Mouse (Mus musculus): ENCODE data around the gene Lonp1. TPM values are rescaled to one million over a fixed set of nuclear protein-coding genes. Genes with fewer than 3 reads are reported as not detected.

The Lonp1 gene
- polyA plus RNA-seq, 1 experiment from 2014 or later, result 36.3 TPM

- 88% methylated on average over 5 of the region's 5 CpGs for WGBS (ENCODE audit: insufficient replicate concordance)
- ATAC-seq (ENCODE audit: low read depth), result no peak
- Histone ChIP-seq H3K27me3 (ENCODE audit: control insufficient read depth, insufficient read depth, low read depth, low read length) (no peaks in the 10 kb centered on the region), H3K9me3 (replicated peaks; ENCODE audit: control insufficient read depth, low read length) (no peaks in the 10 kb centered on the region), H3K27ac (ENCODE audit: low read length) (no peak overlapping the region), H3K4me2 (ENCODE audit: low read depth, low read length) (no peak overlapping the region), H3K36me3 (ENCODE audit: control insufficient read depth, insufficient read depth) (peaks cover 93% of the 10 kb centered on the region), H3K9ac (ENCODE audit: low read depth, low read length) (no peak overlapping the region), H3K4me1 (ENCODE audit: control insufficient read depth, low read depth, low read length) (no peaks in the 10 kb centered on the region), H3K4me3 (ENCODE audit: low read depth, low read length) (no peak overlapping the region)
Observed at GRCm38 (mm10) chr17:56566918-56567317, 59.8 kb downstream of the Lonp1 start.

DNA sequence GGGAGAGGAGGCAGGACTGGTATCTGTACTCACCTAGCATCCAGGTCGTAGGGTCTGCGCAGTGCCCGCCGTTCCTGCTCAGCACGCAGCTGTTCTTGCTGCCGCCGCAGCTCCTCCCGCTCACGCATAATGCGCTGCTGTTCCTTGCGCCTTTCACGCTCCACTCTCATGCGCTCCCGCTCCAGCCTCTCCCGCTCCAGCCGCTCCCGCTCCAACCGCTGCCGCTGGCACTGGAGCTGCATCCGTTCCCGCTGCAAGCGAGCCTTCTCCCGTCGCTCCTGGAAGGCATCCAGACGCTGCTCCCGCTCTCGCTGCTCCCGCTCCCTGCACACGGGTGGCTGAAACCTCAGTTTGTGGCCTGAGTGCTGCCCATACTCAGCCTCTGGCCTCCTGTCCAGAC is 60.4 kb downstream of the Lonp1 start:
- no peaks in the 10 kb centered on the region for H3K4me1 ChIP-seq (ENCODE audit: control insufficient read depth, low read depth, low read length)
- no peak; the same call in 1 of the 2 replicates for ATAC-seq (ENCODE audit: low read depth)
- 95% methylated on average over 29 of the region's 29 CpGs for WGBS (ENCODE audit: insufficient replicate concordance)
- H3K27me3 ChIP-seq (ENCODE audit: control insufficient read depth, insufficient read depth, low read depth, low read length), result no peaks in the 10 kb centered on the region
- H3K4me2 ChIP-seq (ENCODE audit: low read depth, low read length), result no peak overlapping the region
- no peak overlapping the region for H3K27ac ChIP-seq (ENCODE audit: low read length)
- no peak overlapping the region for H3K4me3 ChIP-seq (ENCODE audit: low read depth, low read length)
- H3K36me3 ChIP-seq (ENCODE audit: control insufficient read depth, insufficient read depth), result peaks cover 94% of the 10 kb centered on the region
- H3K9me3 ChIP-seq (replicated peaks; ENCODE audit: control insufficient read depth, low read length), result no peaks in the 10 kb centered on the region
- H3K9ac ChIP-seq (ENCODE audit: low read depth, low read length), result no peak overlapping the region

Other genes starting within 250 kb of the Lonp1 start
- gene Ptprs, start 150.4 kb downstream of the Lonp1 start, polyA plus RNA-seq (2015; fragmentation: Nextera tagmentation; extraction: Ambion mirVana), result 3.9 and 5.3 TPM in 2 replicates
- not detected in 2 replicates for gene Znrf4, start 114.5 kb downstream of the Lonp1 start, polyA plus RNA-seq (2015; fragmentation: Nextera tagmentation; extraction: Ambion mirVana)
- 0.12 and 0.24 TPM in 2 replicates for gene Gm20219, start 72.5 kb downstream of the Lonp1 start, polyA plus RNA-seq (2015; fragmentation: Nextera tagmentation; extraction: Ambion mirVana)
- gene Safb2, start 42.3 kb downstream of the Lonp1 start, polyA plus RNA-seq (2015; fragmentation: Nextera tagmentation; extraction: Ambion mirVana), result 25.8 and 28.8 TPM in 2 replicates
- 38.7 and 38.9 TPM in 2 replicates for gene Safb, start 42.1 kb downstream of the Lonp1 start, polyA plus RNA-seq (2015; fragmentation: Nextera tagmentation; extraction: Ambion mirVana)
- 129 and 149 TPM in 2 replicates for gene 2410015M20Rik, start 17.1 kb downstream of the Lonp1 start, polyA plus RNA-seq (2015; fragmentation: Nextera tagmentation; extraction: Ambion mirVana)
- gene Rpl36, start 13.5 kb downstream of the Lonp1 start, polyA plus RNA-seq (2015; fragmentation: Nextera tagmentation; extraction: Ambion mirVana), result 828 and 951 TPM in 2 replicates
- 0.21 and 0.33 TPM in 2 replicates for gene Catsperd, start 1.3 kb upstream of the Lonp1 start, polyA plus RNA-seq (2015; fragmentation: Nextera tagmentation; extraction: Ambion mirVana)
- 35.9 and 37.0 TPM in 2 replicates for gene Ranbp3, start 46.4 kb upstream of the Lonp1 start, polyA plus RNA-seq (2015; fragmentation: Nextera tagmentation; extraction: Ambion mirVana)
- gene Ndufa11, start 90.9 kb upstream of the Lonp1 start, polyA plus RNA-seq (2015; fragmentation: Nextera tagmentation; extraction: Ambion mirVana), result 210 and 219 TPM in 2 replicates
- gene Vmac, start 91.1 kb upstream of the Lonp1 start, polyA plus RNA-seq (2015; fragmentation: Nextera tagmentation; extraction: Ambion mirVana), result 2.8 and 4.2 TPM in 2 replicates
- 0.49 and 1.0 TPM in 2 replicates for gene Nrtn, start 130.6 kb upstream of the Lonp1 start, polyA plus RNA-seq (2015; fragmentation: Nextera tagmentation; extraction: Ambion mirVana)
- gene Dus3l, start 137.9 kb upstream of the Lonp1 start, polyA plus RNA-seq (2015; fragmentation: Nextera tagmentation; extraction: Ambion mirVana), result 11.4 and 12.2 TPM in 2 replicates
- 0.42 and 0.44 TPM in 2 replicates for gene Prr22, start 143.4 kb upstream of the Lonp1 start, polyA plus RNA-seq (2015; fragmentation: Nextera tagmentation; extraction: Ambion mirVana)
- gene Rfx2, start 204.1 kb upstream of the Lonp1 start, polyA plus RNA-seq (2015; fragmentation: Nextera tagmentation; extraction: Ambion mirVana), result 12.4 and 12.6 TPM in 2 replicates
- not detected in 2 replicates for gene Acsbg2, start 247.6 kb upstream of the Lonp1 start, polyA plus RNA-seq (2015; fragmentation: Nextera tagmentation; extraction: Ambion mirVana)
- gene 1700061G19Rik, start 248.6 kb upstream of the Lonp1 start, polyA plus RNA-seq (2015; fragmentation: Nextera tagmentation; extraction: Ambion mirVana), result 0.02 and 0.05 TPM in 2 replicates